Mouse (Mus musculus) myocyte (in vitro differentiated cells): Measurements from ENCODE around the gene Amt. TPM values are rescaled to one million over a fixed set of nuclear protein-coding genes. Genes with fewer than 3 reads are reported as not detected.

Source experiments
- H3K27me3 ChIP-seq: one replicate; pipeline ENCODE4 v1.6.1; 2011; ENCODE audit not compliant: control insufficient read depth, insufficient read depth, insufficient read length
- H3K36me3 ChIP-seq: one replicate; pipeline ENCODE4 v1.6.1; 2011; ENCODE audit not compliant: control insufficient read depth, insufficient read depth
- H3K4me2 ChIP-seq: one replicate; pipeline ENCODE4 v1.6.1; 2011; ENCODE audit warnings: low read depth, control low read depth
- H3K4me3 ChIP-seq: one replicate; pipeline ENCODE4 v1.5.1; 2011; ENCODE audit warnings: mild to moderate bottlenecking, control low read depth, moderate library complexity
- H3K79me2 ChIP-seq: one replicate; pipeline ENCODE4 v1.6.1; 2011; ENCODE audit not compliant: control insufficient read depth, insufficient read depth
- H3ac ChIP-seq: one replicate; pipeline ENCODE4 v1.6.1; 2011; ENCODE audit not compliant: control insufficient read depth, insufficient read length
- CEBPB ChIP-seq: IDR thresholded peaks from 2 replicates; pipeline ENCODE4 v1.6.1; 2011; ENCODE audit warnings: mild to moderate bottlenecking, moderate library complexity; ENCODE audit not compliant: poor library complexity, insufficient read depth, severe bottlenecking
- E2F4 ChIP-seq: IDR thresholded peaks from one replicate; pipeline ENCODE4 v1.6.1; 2011; ENCODE audit warnings: mild to moderate bottlenecking, control low read depth, moderate library complexity; ENCODE audit not compliant: insufficient read depth
- MAX ChIP-seq: IDR thresholded peaks from one replicate; pipeline ENCODE4 v1.6.1; 2011; ENCODE audit warnings: low read depth, mild to moderate bottlenecking, control low read depth
- MYOD1 ChIP-seq, 3 experiments: IDR thresholded peaks; one replicate each; pipeline ENCODE4 v1.6.1; 2011; ENCODE audit warnings: control low read depth in 2 of 3, low read depth in 2 of 3, mild to moderate bottlenecking in 2 of 3, moderate library complexity in 1 of 3; ENCODE audit not compliant: insufficient read length in 2 of 3, control insufficient read depth in 1 of 3
- MYOG ChIP-seq, 3 experiments: IDR thresholded peaks; one replicate each; pipeline ENCODE4 v1.6.1; 2011; ENCODE audit warnings: control low read depth in 2 of 3, low read depth in 2 of 3, mild to moderate bottlenecking in 2 of 3; ENCODE audit not compliant: insufficient read length in 2 of 3, control insufficient read depth in 1 of 3, insufficient read depth in 1 of 3
- POLR2A ChIP-seq: IDR thresholded peaks from one replicate; pipeline ENCODE4 v1.6.1; 2011; ENCODE audit warnings: low read depth, mild to moderate bottlenecking, control low read depth, moderate library complexity; ENCODE audit not compliant: insufficient read length
- POLR2AphosphoS2 ChIP-seq: IDR thresholded peaks from one replicate; pipeline ENCODE4 v1.6.1; 2011; ENCODE audit warnings: low read depth, control low read depth; ENCODE audit not compliant: insufficient read length
- REST ChIP-seq: IDR thresholded peaks from one replicate; pipeline ENCODE4 v1.6.1; 2011; ENCODE audit warnings: mild to moderate bottlenecking, control low read depth, moderate library complexity; ENCODE audit not compliant: insufficient read depth, insufficient read length
- SRF ChIP-seq: IDR thresholded peaks from one replicate; pipeline ENCODE4 v1.6.1; 2011; ENCODE audit warnings: low read depth; ENCODE audit not compliant: control insufficient read depth, insufficient read length
- TCF12 ChIP-seq: IDR thresholded peaks from one replicate; pipeline ENCODE4 v1.6.1; 2011; ENCODE audit warnings: mild to moderate bottlenecking, control low read depth; ENCODE audit not compliant: poor library complexity, insufficient read depth, severe bottlenecking
- TCF3 ChIP-seq: IDR thresholded peaks from one replicate; pipeline ENCODE4 v1.6.1; 2011; ENCODE audit warnings: low read depth, control low read depth; ENCODE audit not compliant: insufficient read length
- USF1 ChIP-seq: IDR thresholded peaks from one replicate; pipeline ENCODE4 v1.6.1; 2011; ENCODE audit warnings: low read depth, mild to moderate bottlenecking, control low read depth, moderate library complexity
- polyA plus RNA-seq: library from polyadenylated mRNA; unstranded; fragments of >200 nt; fragmentation: generic; extraction: Trizol; gene quantifications from one replicate; pipeline ENCODE4 v1.2.1, GENCODE M21; 2012; ENCODE audit warnings: missing spikeins

The Amt gene
- polyA plus RNA-seq, 1 experiment, result 2.1 TPM

GRCm38 (mm10) chr9:108342301-108342831 lies 45.7 kb downstream of the Amt start:
- Histone ChIP-seq H3K4me3 (no peak overlapping the region), H3K79me2 (peaks cover 12% of the 10 kb centered on the region), H3K4me2 (peak overlapping the region; percentile 94), H3K36me3 (no peaks in the 10 kb centered on the region), H3K27me3 (no peaks in the 10 kb centered on the region), H3ac (no peak overlapping the region)
- TF ChIP-seq TCF12, result no peak
- TF ChIP-seq REST, result no peak
- no peak for TF ChIP-seq POLR2A
- TF ChIP-seq E2F4, result no peak
- TF ChIP-seq MYOD1 (IDR thresholded peaks at IDR 0.05; ENCODE audit: control insufficient read depth in 1 of 3, insufficient read length in 2 of 3, low read depth in 2 of 3), result no peak
- no peak for TF ChIP-seq CEBPB
- TF ChIP-seq SRF, result no peak

- TF ChIP-seq MAX, result no peak
- no peak for TF ChIP-seq USF1
- no peak for TF ChIP-seq MYOG (IDR thresholded peaks at IDR 0.05; ENCODE audit: control insufficient read depth in 1 of 3, insufficient read depth in 1 of 3, insufficient read length in 2 of 3, low read depth in 2 of 3)
- no peak for TF ChIP-seq TCF3
- no peak for TF ChIP-seq SRF
- TF ChIP-seq REST, result no peak
- no peak for TF ChIP-seq E2F4
- TF ChIP-seq TCF12, result no peak
- no peak for TF ChIP-seq POLR2A
- no peak for TF ChIP-seq POLR2AphosphoS2
- no peak for TF ChIP-seq MYOD1 (IDR thresholded peaks at IDR 0.05; ENCODE audit: control insufficient read depth in 1 of 3, insufficient read length in 2 of 3, low read depth in 2 of 3)
- no peak for TF ChIP-seq CEBPB
- no peak overlapping the region for H3ac ChIP-seq
- H3K4me2 ChIP-seq, result no peak overlapping the region
- no peaks in the 10 kb centered on the region for H3K27me3 ChIP-seq
- H3K36me3 ChIP-seq, result no peaks in the 10 kb centered on the region
- H3K4me3 ChIP-seq, result no peak overlapping the region
- peaks cover 16% of the 10 kb centered on the region for H3K79me2 ChIP-seq
Measured at GRCm38 (mm10) chr9:108343331-108343730, 46.7 kb downstream of the Amt start.

DNA sequence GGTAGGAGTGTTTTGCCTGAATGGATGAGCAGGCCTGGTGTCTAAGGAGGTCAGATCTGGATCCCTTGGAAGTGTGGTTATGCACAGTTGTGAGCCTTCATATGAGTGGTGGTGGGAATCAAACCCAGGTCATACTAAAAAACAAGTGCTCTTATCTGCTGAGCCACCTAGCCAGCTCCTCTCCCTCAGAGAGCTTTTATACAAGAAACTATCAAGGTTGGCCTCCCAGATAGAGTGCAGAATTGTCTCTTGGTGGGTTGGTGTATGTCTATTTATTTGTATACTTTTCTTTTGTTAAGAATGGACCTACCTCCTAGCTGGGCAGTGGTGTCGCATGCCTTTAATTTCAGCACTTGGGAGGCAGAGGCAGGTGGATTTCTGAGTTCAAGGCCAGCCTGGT lies 47.2 kb downstream of the Amt start:
- TF ChIP-seq CEBPB (no peak), POLR2AphosphoS2 (no peak), SRF (no peak), MAX (no peak), USF1 (no peak), POLR2A (no peak), MYOD1 (IDR thresholded peaks at IDR 0.05; ENCODE audit: control insufficient read depth in 1 of 3, insufficient read length in 2 of 3, low read depth in 2 of 3) (no peak), MYOG (IDR thresholded peaks at IDR 0.05; ENCODE audit: control insufficient read depth in 1 of 3, insufficient read depth in 1 of 3, insufficient read length in 2 of 3, low read depth in 2 of 3) (no peak), E2F4 (no peak), TCF3 (no peak), TCF12 (no peak), REST (no peak)
- H3K4me2 ChIP-seq, result no peak overlapping the region
- H3ac ChIP-seq, result no peak overlapping the region
- peaks cover 21% of the 10 kb centered on the region for H3K79me2 ChIP-seq
- no peaks in the 10 kb centered on the region for H3K36me3 ChIP-seq
- no peaks in the 10 kb centered on the region for H3K27me3 ChIP-seq
- H3K4me3 ChIP-seq, result no peak overlapping the region

- H3ac ChIP-seq, result no peak overlapping the region
- no peaks in the 10 kb centered on the region for H3K36me3 ChIP-seq
- no peak for TF ChIP-seq POLR2A
- no peak for TF ChIP-seq E2F4
- no peak for TF ChIP-seq MAX
- no peak for TF ChIP-seq USF1
- no peak for TF ChIP-seq SRF
- TF ChIP-seq REST, result no peak
- no peak for TF ChIP-seq CEBPB
- no peak for TF ChIP-seq TCF3
- TF ChIP-seq MYOD1 (IDR thresholded peaks at IDR 0.05; ENCODE audit: control insufficient read depth in 1 of 3, insufficient read length in 2 of 3, low read depth in 2 of 3), result no peak
- TF ChIP-seq POLR2AphosphoS2, result no peak
- no peak for TF ChIP-seq TCF12
- TF ChIP-seq MYOG (IDR thresholded peaks at IDR 0.05; ENCODE audit: control insufficient read depth in 1 of 3, insufficient read depth in 1 of 3, insufficient read length in 2 of 3, low read depth in 2 of 3), result no peak
- peaks cover 26% of the 10 kb centered on the region for H3K79me2 ChIP-seq
- H3K4me2 ChIP-seq, result no peak overlapping the region
- H3K27me3 ChIP-seq, result no peaks in the 10 kb centered on the region
- H3K4me3 ChIP-seq, result no peak overlapping the region
Measured at GRCm38 (mm10) chr9:108344471-108344870, 47.8 kb downstream of the Amt start.

GRCm38 (mm10) chr9:108347024-108347423 lies 50.4 kb downstream of the Amt start:
- Histone ChIP-seq H3K79me2 (peaks cover 36% of the 10 kb centered on the region), H3K4me3 (peak overlapping the region; percentile 87), H3K4me2 (peak overlapping the region; percentile 90), H3K36me3 (peaks cover 22% of the 10 kb centered on the region), H3K27me3 (no peaks in the 10 kb centered on the region), H3ac (peak overlapping the region; percentile 98)
- TF ChIP-seq POLR2AphosphoS2 (no peak), MYOD1 (IDR thresholded peaks at IDR 0.05; ENCODE audit: control insufficient read depth in 1 of 3, insufficient read length in 2 of 3, low read depth in 2 of 3) (no peak), E2F4 (no peak), SRF (no peak), REST (no peak), POLR2A (no peak), CEBPB (no peak), TCF12 (no peak), USF1 (no peak), MYOG (IDR thresholded peaks at IDR 0.05; ENCODE audit: control insufficient read depth in 1 of 3, insufficient read depth in 1 of 3, insufficient read length in 2 of 3, low read depth in 2 of 3) (no peak), TCF3 (no peak), MAX (no peak)
